Mouse (Mus musculus) erythroblast, embryonic 14.5 days (primary cell): ENCODE data around the gene Glipr2.

ENCODE experiments used
- GATA1 ChIP-seq: IDR thresholded peaks from 2 replicates; pipeline ENCODE4 v1.6.1; 2012; ENCODE audit warnings: low read length, inconsistent platforms, mixed read lengths
- TAL1 ChIP-seq: IDR thresholded peaks from 3 replicates; pipeline ENCODE4 v1.6.1; 2012; ENCODE audit warnings: low read length, inconsistent platforms, mixed read lengths

DNA sequence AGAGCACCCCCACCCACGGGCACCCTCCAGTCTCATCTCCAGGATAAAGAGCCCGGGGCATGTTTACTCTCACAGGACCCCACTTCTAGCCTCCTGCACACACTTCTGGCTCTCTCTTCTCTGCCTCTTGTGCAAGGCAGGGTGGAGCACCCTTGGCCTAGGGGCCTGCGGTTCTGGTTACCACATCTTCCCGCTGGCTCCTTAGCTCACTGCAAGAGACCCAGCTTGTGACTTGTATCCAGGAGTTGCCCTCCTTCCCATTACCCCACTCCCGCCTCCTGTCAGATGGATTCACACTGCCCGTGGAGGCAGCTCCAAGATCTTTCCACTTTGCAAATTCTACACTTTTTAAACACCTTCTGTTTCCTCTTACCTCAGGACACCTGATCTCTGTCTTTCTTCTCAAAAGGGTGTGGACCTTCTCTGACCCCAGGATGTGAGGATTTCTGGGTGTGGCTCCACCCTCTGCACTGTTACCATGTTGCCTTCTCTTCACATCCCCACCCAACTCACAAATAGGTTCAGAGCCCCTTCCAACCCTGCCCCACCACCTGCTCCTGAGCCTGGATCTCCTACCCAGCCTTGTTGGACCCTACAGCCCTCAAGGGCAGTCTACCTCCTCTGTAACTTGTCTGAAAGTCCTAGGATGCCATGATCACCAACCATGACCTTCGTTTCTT, 8.8 kb downstream of the Glipr2 start:
- no peak for TF ChIP-seq TAL1
- TF ChIP-seq GATA1: no peak
